Mouse (Mus musculus) 416B (cell line): Measurements from ENCODE around the gene Mib2.
A peak's percentile ranks its signal among the peaks of the same experiment; 100 is the strongest.
"Not testable (repeated sequence)": the region's sequence is repeated elsewhere in the genome, so short reads cannot be mapped to it uniquely, and the experiment has no call there.

ENCODE experiments used
- DNase-seq: peaks from one replicate; pipeline ENCODE4 v3.0.0; 2011; ENCODE audit warnings: low read depth

Mib2 gene

DNA sequence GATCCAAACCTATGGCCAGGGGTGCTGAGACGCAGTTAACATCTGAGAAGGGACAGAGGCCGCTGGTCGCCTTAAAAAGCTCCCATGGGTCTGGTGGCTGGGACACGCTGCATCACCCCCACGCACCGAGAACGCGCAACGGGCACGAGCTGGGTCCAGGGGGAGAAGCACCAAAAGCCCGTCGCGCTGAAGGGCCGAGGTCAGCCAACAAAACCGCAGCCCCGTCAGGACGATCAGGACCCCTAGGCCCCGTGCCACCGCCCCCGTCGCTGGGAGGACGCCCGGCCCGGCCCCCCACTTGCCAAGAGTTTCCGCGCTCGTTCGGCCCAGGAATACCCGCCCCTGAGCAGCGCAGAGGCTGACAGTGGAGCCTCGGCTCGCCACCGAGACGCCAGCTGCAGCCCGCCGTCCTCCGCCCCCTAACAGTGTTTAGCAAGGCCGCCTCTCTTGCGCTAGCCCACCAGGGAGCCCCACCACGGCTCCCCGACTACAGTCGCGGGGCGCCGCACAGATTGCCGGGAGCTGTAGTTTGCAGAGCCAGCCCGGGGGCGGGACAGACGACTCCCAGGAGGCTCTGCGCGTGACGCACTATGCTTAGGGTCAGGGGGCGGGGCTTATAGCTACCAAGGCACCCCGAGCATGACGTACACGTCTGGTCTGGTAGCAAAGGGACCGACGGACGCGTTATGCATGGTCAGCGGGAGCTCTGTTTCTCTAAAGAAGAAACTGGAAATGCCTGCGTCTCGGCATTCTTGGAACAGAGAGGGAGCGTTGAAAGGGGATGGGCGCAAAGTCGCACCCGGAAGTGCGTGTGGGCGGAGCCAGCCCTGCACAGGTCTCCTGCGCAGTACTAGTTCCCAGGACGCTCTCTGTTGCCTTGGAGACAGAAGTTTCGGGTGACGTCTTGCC is at the start of gene Mib2:
TSS of gene Mib2 (minus strand) at position 510 of the 909 bp plus-strand sequence.
- peak; percentile 98 for DNase-seq

GRCm38 (mm10) chr4:155710521-155711252 is 41.7 kb upstream of the Mib2 start:
- peak; percentile 76 for DNase-seq

DNA sequence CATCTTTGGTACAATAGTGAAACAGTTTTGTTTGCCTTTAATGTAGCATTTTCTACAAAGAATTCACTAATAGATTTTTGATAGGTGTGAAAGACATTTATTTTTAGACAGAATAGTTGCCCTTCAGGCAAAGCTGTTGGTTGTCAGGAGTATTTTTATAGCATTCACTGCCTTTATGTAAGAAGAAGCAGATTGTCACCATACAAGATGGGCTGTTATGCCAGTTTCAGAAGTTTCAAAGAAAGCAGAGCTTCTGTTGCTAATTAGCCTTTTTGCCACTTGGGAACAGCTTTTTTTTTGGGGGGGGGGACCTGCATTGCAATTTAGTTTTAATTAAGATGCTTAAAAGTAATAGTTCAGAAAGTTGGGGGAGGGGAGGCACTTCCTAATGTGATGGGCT is 40.0 kb upstream of the Mib2 start:
- DNase-seq: no peak

GRCm38 (mm10) chr4:155708582-155708981 is 39.6 kb upstream of the Mib2 start:
- DNase-seq: peak; percentile 62

GRCm38 (mm10) chr4:155705592-155705929 is 36.6 kb upstream of the Mib2 start:
- DNase-seq: peak; percentile 51

DNA sequence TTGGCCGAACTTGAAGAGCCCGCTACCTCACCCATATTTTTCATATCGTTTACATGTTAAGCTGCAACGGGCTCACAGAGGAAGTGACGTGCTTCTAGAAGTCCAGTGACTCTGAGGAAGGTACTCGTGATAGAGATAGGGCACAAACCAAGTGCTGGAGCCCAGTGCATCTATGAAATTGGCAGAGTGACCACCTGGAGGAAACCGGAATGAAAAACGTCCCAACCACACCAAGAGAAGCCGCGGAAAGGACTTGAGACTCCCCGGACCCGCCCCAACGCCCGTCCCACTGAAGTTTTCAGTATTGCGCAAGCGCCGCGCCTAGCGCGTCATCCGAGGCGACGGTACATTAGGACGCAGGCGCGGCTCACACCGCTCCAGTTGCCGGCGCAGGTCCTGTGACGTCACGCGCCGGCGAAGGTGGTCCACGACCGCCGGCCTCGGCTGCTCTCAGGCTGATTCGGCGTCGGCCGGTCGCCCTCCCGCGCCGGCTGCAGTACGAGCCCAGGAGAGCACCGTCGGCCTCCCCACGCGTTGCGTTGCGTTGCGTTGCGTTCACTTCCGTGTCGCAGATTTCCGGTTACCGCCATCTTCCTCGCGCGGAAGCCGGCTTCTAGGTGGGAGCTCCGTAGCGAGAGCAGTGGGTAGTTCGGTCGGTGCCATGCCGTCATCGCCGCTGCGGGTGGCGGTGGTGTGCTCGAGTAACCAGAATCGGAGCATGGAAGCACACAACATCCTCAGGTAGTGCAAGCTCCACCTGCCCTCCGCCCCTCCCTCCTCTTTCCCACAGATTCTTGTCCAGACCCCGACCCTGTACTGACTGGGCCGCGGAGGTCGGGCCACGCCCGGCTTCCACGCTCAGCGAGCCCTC is 36.0 kb upstream of the Mib2 start, which contains the start of gene Ssu72:
TSS of gene Ssu72 (plus strand) at position 80 of the 871 bp plus-strand sequence.
- DNase-seq: peak; percentile 97

DNA sequence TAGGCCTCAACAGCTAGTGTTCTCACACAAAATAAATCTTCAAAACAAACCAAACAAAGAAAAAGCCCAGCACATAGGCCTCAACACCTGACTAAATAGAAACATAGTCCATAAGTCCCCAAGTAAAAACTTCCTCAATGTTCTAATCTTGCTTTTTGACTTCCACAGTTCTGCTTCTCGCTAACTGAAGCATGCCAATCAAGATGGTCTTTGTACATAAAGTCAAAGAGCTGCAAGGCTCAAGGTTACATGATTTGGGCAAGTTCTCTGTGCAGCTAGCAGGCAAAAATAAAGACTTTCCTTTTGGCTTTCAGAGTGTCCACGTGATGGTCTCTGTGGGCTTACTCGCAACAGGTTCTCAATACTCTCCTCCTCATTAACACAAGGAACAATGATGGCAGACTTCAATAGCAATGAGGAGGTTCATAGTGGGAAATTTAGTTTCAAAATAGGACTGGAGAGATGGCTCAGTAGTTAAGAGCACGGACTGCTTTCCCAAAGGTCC is 34.5 kb upstream of the Mib2 start:
- DNase-seq: no peak

- DNase-seq: peak; percentile 70
These were observed 31.4 kb upstream of the Mib2 start for GRCm38 (mm10) chr4:155700425-155700824.

DNA sequence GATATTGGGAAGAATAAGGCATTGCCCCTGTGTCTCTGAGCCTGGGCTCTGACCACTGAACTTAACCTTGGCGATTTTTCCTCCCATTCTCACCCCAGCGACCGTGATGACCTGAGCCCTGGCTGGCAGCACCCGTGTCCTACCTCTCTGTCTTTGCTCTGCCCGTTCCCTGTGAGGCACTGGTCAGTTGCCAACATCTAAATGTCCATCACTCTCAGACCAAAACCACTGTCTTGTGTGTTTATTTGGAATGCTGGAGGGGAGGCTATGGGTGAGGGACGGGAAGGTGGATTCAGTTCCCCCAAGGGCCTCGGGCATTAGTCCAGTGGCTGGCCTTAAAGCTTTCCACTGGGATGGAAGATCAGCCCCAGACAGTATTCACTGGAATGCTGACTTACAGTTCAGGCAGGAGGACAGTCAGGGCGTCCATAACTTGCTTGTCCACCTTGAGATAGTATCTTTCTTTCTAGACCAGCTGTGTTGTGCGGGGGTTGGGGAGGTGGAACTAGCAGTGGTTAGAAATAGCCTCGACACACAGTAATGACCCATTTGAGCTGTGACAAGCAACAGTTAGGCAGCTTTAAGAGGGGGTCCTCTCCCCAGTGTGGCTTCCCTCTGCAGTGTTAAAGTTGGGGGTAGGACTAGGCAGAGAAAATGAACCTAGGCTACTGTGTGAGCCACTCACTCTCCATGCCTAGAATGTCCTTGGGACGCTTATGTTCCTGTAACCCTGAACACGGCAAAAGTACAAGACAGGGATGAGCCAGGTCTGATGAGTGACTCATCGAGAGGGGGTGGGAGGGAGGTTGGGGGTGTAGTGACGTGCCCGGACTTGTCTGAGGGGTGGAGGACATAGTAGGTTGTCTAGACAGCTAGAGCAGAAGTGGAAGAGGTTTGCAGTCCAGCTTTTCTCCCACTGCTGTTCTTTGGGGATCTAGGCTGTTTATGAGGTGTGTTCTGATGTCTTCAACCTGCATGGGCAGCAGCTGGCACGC is 27.6 kb upstream of the Mib2 start:
- peak; percentile 75 for DNase-seq

GRCm38 (mm10) chr4:155695531-155696062 is 26.6 kb upstream of the Mib2 start:
- no peak for DNase-seq

- no peak for DNase-seq
These were observed 25.7 kb upstream of the Mib2 start for GRCm38 (mm10) chr4:155694482-155695401.

- no peak for DNase-seq
These were observed 25.1 kb upstream of the Mib2 start, which contains the start of gene Fndc10 for GRCm38 (mm10) chr4:155694111-155694481. Gene Fndc10 (plus strand): TSS chr4:155694342.

DNA sequence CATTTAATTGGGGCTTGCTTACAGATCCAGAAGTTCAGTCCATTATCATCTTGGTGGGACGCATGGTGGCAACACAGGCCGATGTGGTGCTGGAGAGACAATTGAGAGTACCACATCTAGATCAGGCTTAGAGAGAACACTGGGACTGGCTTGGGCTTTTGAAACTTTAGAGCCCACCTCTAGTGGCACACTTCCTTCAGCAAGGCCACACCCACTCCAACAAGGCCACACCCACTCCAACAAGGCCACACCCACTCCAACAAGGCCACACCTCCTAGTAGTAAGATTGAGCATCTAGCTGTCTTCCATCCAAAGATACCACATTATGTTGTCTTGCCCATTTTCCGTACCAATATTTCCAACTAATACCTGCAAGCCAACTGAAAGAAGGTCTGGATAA is 23.4 kb upstream of the Mib2 start:
- DNase-seq: no peak

DNA sequence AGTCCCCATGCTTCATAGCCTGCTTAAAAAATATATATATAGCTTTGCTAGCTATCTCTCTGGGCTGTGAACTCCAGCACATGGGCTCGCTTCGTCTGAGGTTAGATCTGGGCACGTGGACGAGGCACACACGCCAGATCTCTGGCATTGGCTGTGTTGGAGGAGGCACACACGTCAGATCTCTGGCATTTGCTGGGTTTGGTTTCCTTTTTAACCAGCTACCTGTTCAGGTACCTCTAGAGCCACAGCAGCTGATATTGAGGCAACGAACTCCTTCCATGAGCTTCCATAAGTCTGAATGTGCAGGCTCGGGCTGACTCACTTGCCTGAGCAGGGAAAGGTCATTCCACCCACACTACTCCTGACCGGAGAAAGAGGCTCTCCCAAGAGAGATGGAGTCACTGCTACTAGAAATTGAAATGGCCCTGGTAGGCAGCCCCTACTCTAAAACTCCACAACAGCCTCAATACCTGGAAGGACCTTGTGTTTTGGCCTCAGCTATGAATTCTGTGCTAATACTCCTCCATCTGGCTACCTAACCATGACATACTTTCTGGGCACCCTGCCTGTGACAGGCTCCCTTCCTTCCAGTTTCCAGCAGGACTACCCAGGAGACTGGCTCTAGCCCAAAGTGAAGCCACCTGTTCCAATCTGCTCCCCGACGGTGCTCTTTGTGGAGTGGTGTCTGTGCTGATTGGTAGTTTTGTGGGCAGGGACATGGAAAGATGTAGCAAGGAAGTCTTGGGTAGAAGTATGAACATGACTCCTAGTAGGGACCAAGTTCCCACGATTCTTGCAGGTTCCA is 21.8 kb upstream of the Mib2 start:
- no peak for DNase-seq

DNA sequence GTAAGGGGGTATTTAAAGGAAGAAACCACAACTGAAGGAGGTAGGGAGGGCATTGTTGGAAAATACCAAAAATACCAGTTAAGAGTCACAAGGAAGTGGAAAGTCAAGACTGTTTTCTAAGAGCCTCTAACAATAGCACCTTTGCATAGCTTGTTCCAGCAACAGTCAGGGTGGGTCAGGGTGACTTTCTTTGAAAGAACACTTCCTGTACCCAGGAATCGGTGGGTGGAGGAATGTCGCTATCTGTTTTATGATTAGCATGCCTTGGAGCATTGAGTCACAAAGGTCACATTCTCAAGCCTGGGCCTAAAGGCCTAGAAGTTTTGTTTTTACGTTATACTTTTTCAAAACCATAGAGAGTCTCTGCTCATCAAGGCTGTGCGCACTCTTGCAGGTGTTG is 18.8 kb upstream of the Mib2 start:
- not testable (repeated sequence) for DNase-seq

DNA sequence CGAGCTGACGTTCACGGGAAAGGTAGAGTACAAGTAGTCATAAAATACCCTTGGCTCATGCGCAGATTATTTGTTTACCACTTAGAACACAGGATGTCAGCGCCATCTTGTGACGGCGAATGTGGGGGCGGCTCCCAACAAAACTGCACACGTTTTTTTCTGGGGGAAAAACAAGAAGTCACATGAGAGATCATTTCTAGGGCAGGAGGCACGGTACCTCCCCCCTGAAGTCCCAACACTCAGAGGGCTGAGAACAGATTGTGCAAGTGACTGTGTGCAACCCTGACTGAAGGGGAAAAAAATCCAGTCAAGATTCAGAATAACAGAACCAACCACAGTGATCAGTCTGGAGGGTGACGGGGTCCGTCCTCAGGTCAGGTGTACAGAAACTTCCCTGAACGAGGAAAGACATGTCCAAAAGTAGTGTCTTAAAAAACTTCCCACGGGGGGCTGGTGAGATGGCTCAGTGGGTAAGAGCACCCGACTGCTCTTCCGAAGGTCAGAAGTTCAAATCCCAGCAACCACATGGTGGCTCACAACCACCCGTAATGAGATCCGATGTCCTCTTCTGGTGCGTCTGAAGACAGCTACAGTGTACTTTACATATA is 14.8 kb upstream of the Mib2 start:
- DNase-seq: peak; percentile 83

DNA sequence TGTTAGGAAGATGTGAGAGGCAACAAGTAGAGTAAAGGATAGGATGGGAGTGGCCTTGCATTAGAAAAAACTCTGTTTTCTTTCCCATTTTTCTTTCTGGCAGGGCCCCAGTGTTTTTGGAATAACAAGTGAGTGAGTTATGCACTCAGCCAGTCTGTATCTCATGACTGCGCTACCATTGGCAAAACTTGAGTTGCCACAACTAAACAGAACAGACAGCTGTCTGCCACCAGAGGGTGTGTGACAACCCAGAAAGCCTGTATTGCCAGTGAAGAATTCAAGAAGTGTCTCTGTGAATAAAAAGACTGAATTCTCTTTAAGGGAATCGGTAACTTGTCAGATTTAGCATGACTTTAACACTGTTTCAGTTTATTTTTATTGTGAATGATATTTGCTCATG is 7.0 kb upstream of the Mib2 start:
- peak; percentile 50 for DNase-seq

DNA sequence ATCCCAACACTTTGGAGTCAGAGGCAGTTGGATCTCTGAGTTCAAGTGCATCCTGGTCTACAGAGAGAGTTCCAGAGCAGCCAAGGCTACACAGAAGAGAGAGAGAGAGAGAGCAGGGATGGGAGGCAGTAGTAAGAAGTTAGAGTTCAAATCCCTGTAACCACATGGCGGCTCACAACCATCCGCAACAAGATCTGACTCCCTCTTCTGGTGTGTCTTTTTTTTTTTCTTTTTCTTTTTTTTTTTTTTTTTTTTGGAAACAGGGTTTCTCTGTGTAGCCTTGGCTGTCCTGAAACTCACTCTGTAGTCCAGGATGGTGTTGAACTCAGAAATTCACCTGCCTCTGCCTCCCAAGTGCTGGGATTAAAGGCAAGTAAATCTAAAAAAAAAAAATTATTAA is 3.1 kb upstream of the Mib2 start:
- no peak for DNase-seq
